Mouse (Mus musculus) embryonic fibroblast, embryonic 13.5 days (primary cell): ENCODE results near the gene Gcnt2.

ENCODE experiments used
- CTCF ChIP-seq: IDR thresholded peaks from 2 replicates; pipeline ENCODE4 v1.5.1; 2011; ENCODE audit warnings: mild to moderate bottlenecking, control low read depth, low read length, moderate library complexity, borderline replicate concordance; ENCODE audit not compliant: insufficient read depth
- POLR2A ChIP-seq: IDR thresholded peaks from 2 replicates; pipeline ENCODE4 v1.6.1; 2011; ENCODE audit warnings: low read depth, mild to moderate bottlenecking, control low read depth, low read length, moderate library complexity

DNA sequence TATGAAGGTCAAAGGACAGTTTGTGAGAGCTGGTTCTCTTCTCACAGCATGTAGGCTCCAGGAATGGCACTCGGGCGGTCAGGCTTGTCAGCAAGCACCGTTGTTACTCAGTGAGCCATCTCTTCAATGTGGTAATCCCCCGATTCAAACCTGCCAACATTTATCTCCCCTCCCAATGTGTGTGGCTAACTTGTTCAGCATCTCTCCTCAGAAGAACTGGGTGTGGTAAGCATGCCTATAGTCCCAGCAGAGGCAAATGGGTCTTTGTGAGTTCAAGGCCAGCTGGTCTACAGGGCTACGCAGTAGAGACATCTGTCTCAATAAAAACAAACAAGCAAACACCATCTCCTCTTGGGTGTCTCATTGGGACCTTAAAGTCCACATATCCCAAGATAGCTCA is 113.4 kb downstream of the Gcnt2 start:
- TF ChIP-seq CTCF = no peak
- no peak for TF ChIP-seq POLR2A
